Mouse (Mus musculus) lung, postnatal 10 days (tissue): ENCODE results near the gene Med9.
"Not testable (repeated sequence)": the region's sequence is repeated elsewhere in the genome, so short reads cannot be mapped to it uniquely, and the experiment has no call there.

ENCODE experiments used
- DNase-seq: peaks from one replicate; pipeline ENCODE4 v3.0.0; 2021

Gene Med9

DNA sequence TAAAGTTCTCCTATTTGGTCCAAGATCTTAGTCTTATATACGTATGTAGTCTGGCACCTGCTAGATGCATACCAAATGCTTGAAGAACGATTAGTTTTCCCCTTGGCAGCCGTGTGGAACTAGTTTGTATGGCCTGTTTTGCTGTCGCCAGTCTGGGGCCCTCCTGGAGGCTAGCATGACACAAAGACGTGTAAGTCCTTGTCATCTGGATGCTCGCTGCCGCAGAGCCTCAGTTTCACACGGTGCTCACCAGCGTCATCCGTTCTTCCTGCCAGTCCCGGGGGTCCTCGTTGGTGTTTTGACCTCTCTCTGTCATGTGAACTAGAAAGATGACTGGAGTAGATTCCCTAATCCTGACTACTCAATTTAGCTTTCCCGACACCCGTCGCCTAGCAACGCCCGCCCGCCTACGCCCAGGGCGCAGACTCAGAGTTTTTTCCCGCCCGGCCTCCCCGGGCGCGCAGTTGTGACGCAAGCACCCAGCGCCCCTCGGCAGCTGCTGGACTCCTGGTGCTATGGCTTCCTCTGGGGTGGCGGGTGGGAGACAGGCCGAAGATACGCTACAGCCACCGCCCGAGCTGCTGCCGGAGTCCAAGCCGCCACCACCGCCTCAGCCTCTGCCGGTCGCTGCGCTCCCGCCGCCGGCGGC is at the start of gene Med9:
TSS of gene Med9 (plus strand) at position 455 of the 649 bp plus-strand sequence.
- DNase-seq = peak; percentile 97

DNA sequence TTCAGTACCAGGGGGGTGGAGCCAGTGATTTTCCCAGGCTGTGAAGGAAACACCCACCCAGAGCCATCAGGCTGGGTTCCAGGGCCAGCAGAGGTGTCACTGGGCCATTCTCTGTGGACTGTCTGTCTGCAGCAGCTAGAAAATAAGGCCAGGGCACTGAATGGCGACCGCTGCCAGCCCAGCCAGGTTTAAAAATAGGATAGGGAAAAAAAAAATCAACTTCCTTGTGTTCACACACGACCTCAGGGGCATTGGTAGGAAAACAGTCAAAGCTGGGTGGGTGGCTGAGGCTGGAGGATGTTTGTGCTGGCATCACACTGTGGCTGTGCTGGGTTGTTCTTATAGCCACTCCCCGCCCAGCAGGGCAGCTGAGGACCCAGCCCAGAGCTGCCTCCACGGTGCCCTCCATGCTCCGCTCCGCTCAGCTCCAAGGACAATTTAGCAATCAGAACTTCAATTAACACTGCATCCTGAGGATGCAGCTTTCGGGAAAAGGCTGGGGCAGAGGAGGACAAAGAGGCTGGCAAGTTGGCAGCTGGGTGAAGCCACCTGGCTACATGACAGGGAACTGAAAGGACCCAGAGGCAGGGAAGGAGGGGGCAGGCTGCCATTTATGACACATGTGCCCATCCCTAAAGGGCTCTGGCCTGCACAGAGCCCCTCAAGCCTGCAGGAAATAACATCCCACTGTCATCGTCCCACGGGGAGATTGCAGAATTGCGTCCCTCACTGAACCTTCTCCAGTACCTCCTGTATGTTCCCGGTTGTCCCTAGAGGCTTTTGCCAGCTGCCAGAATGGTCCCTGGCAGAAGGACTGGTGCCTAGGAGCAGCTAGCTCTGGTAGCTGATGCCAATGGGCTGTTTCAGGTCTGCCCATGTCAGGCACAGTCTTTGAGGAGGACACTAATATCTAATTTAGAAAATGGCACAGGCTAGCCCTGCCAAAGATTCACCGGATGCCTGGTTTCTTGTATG is 48.0 kb upstream of the Med9 start:
- DNase-seq = peak; percentile 68

DNA sequence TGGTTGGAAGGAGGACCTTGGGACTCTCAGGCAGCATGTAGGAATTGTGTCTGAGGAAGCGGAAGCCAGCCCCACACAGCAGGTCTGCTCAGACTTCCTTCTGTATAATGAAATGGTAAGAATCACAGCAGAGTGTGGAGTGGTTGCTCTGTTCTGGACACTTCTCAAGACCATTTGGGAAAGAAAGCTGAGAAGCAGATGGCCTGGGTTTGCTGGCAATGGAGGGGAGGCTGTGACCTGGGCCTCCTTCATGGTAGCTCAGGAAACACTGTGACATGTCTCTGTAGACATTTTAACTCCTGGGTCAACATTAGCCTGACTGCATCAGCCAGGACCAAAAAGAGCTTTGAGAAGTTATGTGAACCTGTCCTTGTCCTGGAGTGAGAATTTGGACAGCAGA is 47.0 kb upstream of the Med9 start:
- DNase-seq = no peak

DNA sequence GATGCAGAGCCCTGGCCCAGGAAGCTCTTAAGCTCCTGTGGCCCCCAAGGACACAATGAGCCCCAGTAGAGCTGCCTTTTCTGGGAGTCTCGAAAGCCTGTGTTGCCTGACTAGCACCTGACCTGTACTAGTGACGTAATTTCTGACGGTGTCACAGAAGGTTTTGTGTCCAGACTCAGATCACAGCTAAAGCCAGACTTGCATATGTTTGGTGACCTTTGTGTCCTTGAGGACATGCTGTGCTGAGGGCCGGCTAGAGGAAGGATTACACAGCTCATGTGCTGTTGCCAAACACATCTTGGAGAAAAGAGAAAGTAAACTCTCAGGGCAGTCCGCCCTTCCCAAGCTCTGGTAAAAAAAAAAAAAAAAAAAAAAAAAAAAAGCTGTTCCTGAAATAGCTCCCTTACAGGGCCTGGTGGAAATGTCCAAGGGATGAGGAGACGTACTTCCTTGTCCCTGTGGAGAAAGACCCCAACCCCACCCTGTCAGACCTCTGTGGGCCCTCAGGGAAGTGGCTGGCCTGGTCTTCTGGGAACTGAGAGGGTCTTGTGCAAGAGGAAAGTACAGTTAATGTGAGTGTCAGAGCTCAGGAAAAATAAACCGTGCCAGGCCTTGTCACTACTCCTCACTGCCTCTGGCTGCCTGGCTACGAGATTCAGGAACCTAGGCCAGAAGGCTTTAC is 45.8 kb upstream of the Med9 start:
- DNase-seq = peak; percentile 74

DNA sequence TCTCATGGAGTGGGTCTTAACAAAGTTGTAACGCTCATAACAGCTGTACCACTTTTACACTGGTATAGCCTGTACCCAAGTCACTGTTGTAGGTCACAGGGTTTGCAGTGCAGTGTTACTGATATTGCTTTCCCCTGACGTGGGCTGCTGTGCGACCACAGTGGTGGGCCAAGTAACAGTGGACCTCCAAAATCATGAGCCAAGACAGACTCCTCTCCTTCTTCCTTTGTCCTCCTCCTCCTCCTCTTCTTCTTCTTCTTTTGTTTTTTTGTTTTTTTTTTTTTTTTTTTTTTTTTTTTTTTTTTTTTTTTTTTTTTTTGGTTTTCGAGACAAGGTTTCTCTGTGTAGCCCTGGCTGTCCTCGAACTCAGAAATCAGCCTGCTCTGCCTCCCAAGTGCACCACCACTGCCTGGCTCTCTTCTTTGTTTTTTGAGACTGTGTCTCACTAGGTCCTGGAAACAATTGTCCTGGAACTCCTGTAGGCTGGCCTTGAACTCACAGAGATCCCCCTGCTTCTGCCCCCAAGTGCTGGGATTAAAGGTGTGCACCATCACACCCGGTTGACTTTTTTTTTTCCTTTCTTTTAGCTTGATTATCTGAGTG is 41.4 kb upstream of the Med9 start:
- DNase-seq = no peak

DNA sequence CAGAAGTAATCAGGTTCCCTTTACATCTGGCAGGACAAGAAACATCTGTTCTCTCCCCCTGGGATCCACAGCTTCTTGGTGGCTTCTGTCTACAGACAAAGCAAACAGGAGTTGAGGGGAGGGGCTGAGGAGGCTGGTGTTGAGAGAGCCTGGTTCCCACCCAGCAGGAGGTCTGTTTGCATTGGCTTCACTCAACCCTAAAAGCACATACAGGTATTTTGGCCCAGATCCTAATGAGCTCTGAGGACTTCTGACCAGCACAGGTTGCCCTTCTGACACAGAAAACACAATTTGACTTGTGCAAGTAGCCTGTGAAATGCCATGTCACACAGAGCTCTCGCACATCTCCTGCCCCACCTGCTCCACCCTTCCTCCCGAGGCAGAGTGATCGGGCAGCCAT is 39.6 kb upstream of the Med9 start:
- DNase-seq = peak; percentile 42

DNA sequence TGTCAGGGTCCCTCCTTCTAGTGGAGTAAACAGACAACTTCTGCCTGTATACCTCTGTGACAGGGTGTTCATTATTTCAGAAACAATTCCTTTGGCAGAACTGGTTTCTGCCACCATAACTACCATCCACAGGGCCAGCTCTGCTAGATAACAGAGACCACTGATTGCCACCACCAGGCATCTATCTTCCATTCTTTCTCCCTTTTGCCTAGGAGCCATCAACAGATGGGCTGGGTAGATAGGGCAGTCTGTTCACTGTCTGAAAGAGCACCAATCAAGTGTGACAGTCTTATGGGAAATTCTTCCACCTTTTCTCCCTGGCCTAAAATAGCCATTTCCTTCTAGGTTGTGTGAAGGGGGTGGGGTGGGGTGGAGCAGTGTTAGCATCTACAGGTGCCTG is 37.4 kb upstream of the Med9 start:
- no peak for DNase-seq

DNA sequence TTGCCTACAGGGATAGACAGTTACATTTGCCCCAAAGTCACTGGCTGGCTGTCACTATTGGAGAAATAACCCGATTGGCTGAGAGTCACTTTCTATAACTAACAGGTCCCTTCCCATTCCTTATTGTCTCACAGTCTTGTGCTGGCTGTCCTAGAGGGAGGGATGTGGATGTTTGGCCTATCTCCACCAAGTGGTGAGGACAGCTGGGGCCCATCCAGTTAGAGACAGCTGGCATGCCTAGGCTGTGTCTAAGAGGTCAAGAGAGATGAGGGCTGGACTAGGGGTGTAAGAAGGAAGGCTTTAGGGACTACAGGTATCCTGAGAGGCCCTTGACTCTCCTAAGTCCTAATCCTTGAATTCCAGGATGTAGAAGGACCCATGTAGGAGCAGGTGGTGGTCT is 36.5 kb upstream of the Med9 start:
- DNase-seq = no peak

DNA sequence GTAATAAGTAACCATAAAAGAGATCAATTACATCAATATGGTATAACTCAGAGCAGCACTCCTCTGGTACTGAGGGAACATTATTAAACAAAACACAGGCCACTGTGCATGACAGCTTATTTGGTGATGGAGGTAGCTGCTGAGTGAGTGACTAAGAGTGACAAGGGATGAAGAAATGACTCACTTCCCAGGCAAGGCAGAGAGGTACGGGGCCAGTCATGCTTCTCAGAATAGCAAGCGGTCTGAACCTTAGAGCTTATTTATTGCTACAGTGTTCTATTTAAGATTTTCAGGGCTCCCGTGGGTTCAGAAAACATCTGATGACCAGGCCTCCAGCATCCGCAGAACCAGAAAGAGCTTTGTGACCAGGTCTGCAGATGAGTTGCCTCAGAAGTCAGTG is 34.3 kb upstream of the Med9 start:
- no peak for DNase-seq

DNA sequence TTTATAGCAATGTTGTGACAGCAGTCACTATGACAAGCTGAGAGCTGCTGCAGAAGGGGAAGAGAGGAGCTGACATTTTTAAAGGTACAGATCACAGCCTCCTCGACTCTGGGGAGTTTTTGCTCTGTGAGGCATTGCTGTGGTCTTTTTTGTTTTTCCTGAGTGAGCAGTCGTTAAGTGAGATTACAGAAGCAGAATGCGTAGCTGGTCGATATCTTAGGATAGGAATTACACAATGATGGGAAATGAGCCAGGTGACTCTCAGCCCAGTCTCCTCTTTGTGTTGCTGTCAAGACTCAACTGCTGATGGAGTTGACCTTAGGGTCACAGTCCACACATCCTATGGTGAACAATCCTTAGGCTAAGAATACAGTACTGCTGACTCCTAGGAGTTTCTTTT is 30.0 kb upstream of the Med9 start:
- DNase-seq = peak; percentile 53

DNA sequence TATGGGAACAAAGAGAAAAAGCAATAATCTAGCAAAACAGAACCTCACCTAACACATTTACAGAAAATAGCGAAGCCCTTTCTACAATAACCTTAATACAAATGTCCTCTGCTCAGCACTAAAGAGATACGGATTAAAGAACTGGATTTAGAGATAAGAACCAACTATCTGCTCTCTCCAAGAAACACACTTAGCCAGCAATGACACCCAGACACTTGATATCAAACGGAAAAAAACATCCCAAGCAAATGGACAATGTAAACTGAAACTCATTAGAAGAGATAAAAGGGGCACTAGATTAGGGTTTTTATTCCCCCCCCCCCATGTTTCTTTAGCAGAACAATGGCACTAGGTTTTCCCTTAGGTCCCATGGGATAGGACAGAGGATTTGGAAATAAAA is 28.6 kb upstream of the Med9 start:
- no peak for DNase-seq

DNA sequence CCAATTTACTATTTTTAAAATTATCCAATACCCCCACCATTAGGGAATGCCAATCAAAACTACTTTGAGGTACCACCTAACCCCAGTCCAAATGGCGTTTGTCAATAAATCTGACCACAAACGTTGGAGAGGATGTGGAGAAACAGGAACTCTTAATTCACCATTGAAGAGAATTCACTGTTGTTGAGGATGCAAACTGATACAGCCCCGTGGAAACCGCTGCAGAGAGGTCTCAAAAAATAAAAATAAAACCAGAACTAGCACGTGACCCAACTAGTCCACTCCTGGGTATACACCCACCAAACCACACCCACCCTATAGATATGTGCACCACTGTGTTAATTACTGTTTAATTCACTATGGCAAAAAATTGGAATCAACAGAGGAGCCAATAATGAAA is 27.7 kb upstream of the Med9 start:
- DNase-seq = no peak

DNA sequence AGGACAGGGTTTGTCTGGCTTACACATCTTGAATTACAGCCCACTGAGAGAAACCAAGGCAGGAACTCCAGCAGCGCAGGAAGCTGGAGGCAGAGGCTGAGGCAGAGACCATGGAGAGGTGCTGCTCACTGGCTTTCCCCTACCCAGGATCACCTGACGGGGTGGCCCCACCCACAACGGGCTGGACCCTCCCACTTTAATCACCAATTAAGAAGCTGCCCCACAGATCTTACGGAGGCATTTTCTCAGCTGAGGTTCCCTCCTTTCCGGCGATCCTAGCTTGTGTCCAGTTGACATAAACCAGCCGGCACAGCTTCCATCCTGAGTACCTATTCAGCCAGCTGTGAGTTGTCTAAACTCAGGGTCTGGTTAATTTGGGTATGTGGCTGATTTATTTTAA is 26.7 kb upstream of the Med9 start:
- DNase-seq = peak; percentile 68

DNA sequence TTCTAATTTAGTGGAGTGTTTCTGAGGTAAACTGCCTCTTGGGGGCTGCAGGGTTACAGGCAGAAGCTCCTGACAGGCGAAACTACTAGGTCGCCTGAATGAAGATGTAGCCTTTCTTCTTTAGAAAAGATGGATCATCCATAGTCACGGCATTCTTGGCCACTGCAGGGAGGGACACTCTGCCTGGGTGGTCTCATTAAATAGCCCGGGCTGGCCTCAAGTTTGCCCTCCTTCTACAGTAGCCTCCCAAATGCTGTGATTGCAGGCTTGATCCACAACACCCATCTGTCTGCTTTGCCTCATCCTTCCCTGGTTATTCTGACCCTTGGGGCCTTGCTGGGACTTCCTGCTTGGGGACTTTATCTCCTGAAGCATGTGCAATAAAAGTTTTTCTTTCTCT is 18.0 kb upstream of the Med9 start:
- DNase-seq = no peak

DNA sequence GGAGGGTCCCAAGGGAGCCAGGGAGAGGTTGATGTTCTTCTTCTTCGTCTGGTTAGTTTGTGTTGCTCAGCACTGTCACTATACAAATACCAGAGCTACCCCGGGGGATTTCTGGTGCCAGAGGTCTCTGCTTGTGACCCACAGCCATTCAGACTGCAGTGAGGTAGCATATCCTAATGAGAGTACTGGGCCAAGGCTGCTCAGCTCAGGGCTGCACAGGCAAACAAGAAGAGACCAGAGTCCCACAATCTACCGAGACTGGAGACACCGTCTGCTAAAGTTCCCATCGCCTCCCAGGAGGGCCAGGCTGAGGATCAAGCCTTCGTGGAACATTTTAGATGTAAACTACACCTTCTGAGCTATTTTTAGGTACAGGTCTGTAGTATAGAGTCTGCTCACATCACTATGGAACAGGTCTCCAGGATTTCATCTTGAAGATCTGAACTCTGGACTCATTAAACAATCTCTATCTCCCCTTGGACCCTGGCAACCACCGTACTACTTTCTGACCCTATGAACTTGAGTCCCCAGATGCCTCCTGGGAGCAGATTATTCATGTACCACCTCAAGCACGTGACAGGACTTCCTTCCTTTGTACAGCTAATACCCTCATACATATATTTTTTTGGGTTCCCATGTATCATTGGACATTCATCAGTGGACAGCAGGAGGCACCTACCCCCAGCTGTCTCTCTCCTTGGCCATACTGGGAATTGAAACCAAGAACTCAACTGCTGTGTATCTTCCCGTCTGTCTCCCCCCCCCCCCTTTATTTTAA is 15.3 kb upstream of the Med9 start:
- DNase-seq = no peak

DNA sequence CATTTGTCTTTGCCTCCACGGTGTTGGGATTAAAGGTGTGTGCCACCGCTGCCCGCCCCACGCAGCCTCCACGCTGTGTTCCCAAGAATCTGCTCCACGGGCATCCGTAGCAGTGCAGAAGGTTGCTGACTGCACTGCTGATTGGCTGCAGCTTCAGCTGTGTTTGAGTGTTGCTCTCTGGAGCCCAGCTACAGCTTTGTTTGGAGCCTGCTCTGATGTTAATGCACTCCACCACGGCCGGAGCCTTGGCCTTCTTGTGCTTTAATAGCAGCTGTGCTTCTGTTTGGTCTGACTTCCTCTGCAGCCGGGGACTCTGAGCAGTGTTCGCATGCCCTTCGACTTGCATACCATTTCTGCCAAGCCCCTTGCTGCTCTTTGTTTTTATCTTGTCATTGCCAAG is 14.1 kb upstream of the Med9 start:
- no peak for DNase-seq

DNA sequence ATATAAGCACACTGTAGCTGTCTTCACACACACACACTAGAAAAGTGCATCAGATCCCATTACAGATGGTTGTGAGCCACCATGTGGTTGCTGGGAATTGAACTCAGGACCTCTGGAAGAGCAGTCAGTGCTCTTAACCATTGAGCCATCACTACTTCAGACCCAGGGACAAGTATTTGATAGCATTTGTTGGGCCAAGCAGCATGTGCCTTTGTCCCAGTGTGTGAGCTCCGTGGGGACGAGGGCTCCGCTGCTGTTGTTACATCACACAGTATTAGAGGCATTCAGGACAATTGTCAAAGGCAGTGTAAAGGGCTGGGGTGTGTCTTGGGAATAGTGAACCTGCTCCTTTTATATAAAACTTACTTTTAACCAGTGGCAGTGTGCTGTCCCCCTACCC is 11.0 kb upstream of the Med9 start:
- DNase-seq = no peak

DNA sequence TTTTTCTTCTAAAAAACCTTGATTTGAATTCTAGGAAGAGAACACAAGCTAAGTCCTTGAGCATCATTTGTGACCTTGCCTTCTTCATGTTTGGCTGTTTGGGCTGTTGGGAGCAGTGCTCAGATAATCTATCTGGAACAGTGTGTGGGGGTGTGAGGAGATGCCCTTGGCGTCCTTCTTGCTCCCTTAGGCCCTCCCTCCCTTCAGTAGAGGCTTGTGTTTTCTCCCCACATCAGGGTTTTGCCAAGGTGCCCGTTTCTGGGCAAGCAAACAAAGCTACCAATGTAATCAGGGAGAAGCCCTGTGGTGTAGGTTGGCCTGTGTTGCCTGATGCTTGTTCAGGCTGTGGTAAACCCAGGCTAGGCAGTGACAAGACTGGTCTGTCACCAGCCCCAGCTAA is 10.4 kb upstream of the Med9 start:
- no peak for DNase-seq

DNA sequence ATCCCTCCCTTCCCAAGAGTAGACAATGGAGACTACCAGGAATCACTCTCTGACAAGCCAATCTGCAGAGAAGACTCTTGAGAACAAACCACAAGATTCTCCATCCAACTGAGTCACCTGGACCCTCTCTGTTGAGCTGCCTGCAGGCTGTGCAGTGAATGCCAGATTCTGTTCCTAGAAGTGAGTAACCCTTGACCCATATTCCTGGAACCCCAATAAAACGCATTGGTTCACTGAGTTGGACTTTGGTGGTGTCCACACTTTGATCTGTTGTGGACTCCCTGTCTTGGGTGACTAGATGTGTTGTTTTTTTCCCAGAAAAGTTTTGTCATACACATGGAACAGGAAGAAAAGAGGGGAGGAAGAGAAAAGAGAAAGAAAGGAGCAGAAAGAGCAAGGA is 8.2 kb upstream of the Med9 start:
- DNase-seq = no peak

DNA sequence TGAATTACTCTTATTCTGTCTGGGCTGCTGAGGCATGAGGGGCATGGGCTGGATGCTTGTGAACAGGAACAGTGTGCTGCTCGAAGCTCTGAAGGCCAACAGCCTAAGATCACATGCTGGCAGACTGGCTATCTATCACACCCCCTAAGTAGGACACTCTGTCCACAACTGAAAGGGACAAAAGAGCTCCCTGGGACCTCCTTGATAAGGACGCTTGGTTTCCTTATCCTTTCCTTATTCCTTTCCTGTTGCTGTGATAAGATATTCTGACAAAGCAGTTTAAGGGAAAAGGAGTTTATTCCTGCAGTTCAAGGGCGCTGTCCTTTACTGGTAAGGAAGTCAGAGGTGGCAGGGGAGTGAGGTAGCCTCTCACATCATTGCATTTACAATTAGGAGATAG is 7.4 kb upstream of the Med9 start:
- DNase-seq = no peak

DNA sequence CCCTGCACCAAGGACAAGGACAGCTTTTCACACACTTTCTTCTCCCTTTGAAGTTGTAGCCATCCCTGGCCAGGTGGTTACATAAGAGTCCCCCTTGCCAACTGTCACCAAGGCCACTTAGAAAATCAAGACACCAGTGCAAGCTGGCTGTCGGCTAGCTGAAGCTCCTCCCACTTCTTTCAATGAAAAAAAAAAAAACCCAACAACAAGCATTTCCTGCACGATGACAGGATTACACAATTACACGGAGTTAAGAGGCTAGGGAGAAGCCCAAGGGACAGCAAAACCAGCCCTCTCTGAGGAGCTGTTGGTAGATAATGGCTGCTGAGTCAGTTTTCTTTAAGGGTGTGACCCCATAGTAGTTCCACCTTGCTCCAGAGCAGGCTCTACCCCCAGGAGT is 6.6 kb upstream of the Med9 start:
- peak; percentile 24 for DNase-seq

DNA sequence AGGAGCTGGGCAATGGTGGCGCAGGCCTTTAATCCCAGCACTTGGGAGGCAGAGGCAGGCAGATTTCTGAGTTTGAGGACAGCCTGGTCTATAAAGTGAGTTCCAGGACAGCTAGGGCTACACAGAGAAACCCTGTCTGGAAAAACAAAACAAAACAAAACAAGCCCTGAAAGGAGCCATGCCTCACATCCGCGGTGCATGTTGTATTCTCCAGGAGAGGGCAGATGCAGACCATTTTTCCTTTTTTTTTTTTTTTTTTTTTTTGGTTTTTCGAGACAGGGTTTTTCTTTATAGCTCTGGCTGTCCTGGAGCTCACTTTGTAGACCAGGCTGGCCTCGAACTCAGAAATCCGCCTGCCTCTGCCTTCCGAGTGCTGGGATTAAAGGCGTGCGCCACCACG is 3.2 kb upstream of the Med9 start:
- DNase-seq = not testable (repeated sequence)

DNA sequence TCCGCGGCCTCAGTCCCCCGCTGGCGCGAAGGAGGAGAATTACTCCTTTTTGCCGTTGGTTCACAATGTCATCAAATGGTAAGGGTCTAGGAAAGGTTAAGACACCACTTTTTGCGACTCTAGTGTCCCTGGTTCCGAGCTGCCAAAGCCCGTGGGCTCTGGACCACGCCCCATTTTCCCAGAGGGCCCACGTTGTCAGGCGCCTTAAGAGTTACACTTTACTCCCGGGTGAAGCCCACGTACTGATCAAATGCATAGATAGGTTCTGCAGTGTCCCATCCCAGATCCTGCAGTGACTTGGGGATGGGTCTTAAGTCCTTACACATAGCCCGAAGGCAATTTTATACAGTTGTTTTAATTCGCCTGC is 378 bp downstream of the Med9 start:
- DNase-seq = no peak
